Mouse (Mus musculus): ENCODE data around the gene Ncf2. TPM values are rescaled to one million over a fixed set of nuclear protein-coding genes. Genes with fewer than 3 reads are reported as not detected.

Gene Ncf2
- polyA plus RNA-seq, 1 experiment, result 2.7 TPM

DNA sequence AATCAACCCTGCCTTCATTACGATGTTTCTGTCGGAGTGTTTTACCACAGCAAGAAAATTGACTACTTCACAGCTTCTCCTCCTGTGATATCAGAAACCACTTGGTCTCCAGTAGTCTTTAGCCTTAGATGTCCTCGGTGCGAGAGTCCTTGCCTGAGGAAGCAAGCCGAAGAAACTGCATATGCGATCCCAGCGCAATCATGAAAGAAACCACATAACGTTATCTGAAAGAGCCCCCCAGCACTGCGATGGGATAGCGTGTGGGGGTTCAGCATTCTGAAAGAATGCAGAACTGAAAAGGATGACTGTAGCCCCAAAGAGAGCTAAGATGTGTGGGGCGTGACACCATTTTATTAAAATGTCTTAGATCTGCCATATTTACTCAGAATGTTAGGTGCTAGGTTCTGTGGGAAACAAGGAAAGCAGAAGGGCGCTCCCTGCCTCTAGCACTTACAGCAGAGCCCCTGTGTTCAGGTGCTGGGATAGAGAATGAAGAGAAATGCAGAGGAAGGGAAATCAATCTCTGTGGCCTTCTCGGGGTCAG, 711 bp downstream of the Ncf2 start:
- DNase-seq, result no peak
- Histone ChIP-seq H3K27me3 (ENCODE audit: control insufficient read depth, insufficient read depth, low read length) (no peaks in the 10 kb centered on the region), H3K4me1 (ENCODE audit: control insufficient read depth, insufficient read depth, low read length) (no peaks in the 10 kb centered on the region), H3K4me3 (replicated peaks; ENCODE audit: insufficient read depth, low read depth, low read length) (no peak overlapping the region), H3K27ac (ENCODE audit: insufficient read depth, low read length) (no peak overlapping the region)
- 90% methylated on average over 13 of the region's 13 CpGs for WGBS
- TF ChIP-seq POLR2A (IDR thresholded peaks at IDR 0.05; ENCODE audit: borderline replicate concordance, insufficient read depth, low read length), result no peak
- no peak for TF ChIP-seq CTCF (IDR thresholded peaks at IDR 0.05; ENCODE audit: borderline replicate concordance, insufficient read depth, low read depth, low read length)

GRCm38 (mm10) chr1:152804907-152805306, 4.9 kb downstream of the Ncf2 start:
- WGBS, result 86% methylated on average over 6 of the region's 6 CpGs
- H3K27ac ChIP-seq (ENCODE audit: insufficient read depth, low read length), result no peak overlapping the region
- no peaks in the 10 kb centered on the region for H3K27me3 ChIP-seq (ENCODE audit: control insufficient read depth, insufficient read depth, low read length)
- no peak for DNase-seq
- TF ChIP-seq CTCF (IDR thresholded peaks at IDR 0.05; ENCODE audit: borderline replicate concordance, insufficient read depth, low read depth, low read length) (no peak), POLR2A (IDR thresholded peaks at IDR 0.05; ENCODE audit: borderline replicate concordance, insufficient read depth, low read length) (no peak)
- H3K4me3 ChIP-seq (replicated peaks; ENCODE audit: insufficient read depth, low read depth, low read length), result no peak overlapping the region
- peaks cover 1% of the 10 kb centered on the region; the same call in 1 of the 2 replicates for H3K4me1 ChIP-seq (ENCODE audit: control insufficient read depth, insufficient read depth, low read length)

GRCm38 (mm10) chr1:152807619-152808391, 7.8 kb downstream of the Ncf2 start:
- no peaks in the 10 kb centered on the region for H3K27me3 ChIP-seq (ENCODE audit: control insufficient read depth, insufficient read depth, low read length)
- WGBS, result 87% methylated on average over 18 of the region's 18 CpGs
- no peak for TF ChIP-seq CTCF (IDR thresholded peaks at IDR 0.05; ENCODE audit: borderline replicate concordance, insufficient read depth, low read depth, low read length)
- TF ChIP-seq POLR2A (IDR thresholded peaks at IDR 0.05; ENCODE audit: borderline replicate concordance, insufficient read depth, low read length), result no peak
- H3K27ac ChIP-seq (ENCODE audit: insufficient read depth, low read length), result no peak overlapping the region
- no peak overlapping the region for H3K4me3 ChIP-seq (replicated peaks; ENCODE audit: insufficient read depth, low read depth, low read length)
- no peak for DNase-seq
- peaks cover 3% of the 10 kb centered on the region; the same call in 1 of the 2 replicates for H3K4me1 ChIP-seq (ENCODE audit: control insufficient read depth, insufficient read depth, low read length)

GRCm38 (mm10) chr1:152808392-152808680, 8.3 kb downstream of the Ncf2 start:
- no peak for DNase-seq
- 94% methylated on average over 2 of the region's 2 CpGs for WGBS
- no peak for TF ChIP-seq POLR2A (IDR thresholded peaks at IDR 0.05; ENCODE audit: borderline replicate concordance, insufficient read depth, low read length)
- TF ChIP-seq CTCF (IDR thresholded peaks at IDR 0.05; ENCODE audit: borderline replicate concordance, insufficient read depth, low read depth, low read length), result no peak
- peaks cover 3% of the 10 kb centered on the region; the same call in 1 of the 2 replicates for H3K4me1 ChIP-seq (ENCODE audit: control insufficient read depth, insufficient read depth, low read length)
- no peak overlapping the region for H3K27ac ChIP-seq (ENCODE audit: insufficient read depth, low read length)
- no peaks in the 10 kb centered on the region for H3K27me3 ChIP-seq (ENCODE audit: control insufficient read depth, insufficient read depth, low read length)
- H3K4me3 ChIP-seq (replicated peaks; ENCODE audit: insufficient read depth, low read depth, low read length), result no peak overlapping the region

DNA sequence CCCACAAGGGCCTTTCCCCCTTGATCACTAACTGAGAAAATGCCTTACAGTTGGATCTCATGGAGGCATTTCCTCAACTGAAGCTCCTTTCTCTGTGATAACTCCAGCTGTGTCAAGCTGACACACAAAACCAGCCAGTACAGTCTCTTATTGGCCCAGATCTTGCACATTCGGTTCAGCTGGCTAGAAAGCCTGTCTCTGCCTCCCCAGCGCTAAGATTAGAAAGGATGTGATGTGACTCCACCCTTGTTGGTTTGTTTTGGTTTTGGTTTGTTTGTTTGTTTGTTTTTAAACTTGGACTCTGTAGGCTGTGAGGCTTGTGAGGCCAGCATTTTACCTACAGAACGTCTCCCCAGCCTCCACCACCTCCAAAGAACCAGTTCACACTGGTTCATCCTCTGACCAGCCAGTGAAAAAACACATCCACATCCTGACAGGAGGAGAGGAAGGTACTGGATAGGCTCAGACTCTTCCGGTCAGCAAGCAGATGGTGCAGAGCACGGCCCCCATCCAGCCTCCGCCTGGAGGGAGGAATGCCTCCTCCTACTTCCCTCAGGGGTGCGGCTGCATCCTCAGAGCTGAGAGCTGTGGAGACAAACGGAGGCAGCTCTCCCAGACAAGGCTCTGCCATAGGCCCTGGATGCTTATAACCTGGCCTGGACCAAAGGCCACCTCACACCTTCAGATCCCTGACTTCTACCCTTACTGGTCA, 9.7 kb downstream of the Ncf2 start:
- peaks cover 3% of the 10 kb centered on the region; the same call in 1 of the 2 replicates for H3K4me1 ChIP-seq (ENCODE audit: control insufficient read depth, insufficient read depth, low read length)
- no peak overlapping the region for H3K27ac ChIP-seq (ENCODE audit: insufficient read depth, low read length)
- H3K4me3 ChIP-seq (replicated peaks; ENCODE audit: insufficient read depth, low read depth, low read length), result no peak overlapping the region
- DNase-seq, result no peak
- TF ChIP-seq POLR2A (IDR thresholded peaks at IDR 0.05; ENCODE audit: borderline replicate concordance, insufficient read depth, low read length) (no peak), CTCF (IDR thresholded peaks at IDR 0.05; ENCODE audit: borderline replicate concordance, insufficient read depth, low read depth, low read length) (no peak)
- WGBS, result 21% methylated on average over 8 of the region's 8 CpGs
- no peaks in the 10 kb centered on the region for H3K27me3 ChIP-seq (ENCODE audit: control insufficient read depth, insufficient read depth, low read length)

DNA sequence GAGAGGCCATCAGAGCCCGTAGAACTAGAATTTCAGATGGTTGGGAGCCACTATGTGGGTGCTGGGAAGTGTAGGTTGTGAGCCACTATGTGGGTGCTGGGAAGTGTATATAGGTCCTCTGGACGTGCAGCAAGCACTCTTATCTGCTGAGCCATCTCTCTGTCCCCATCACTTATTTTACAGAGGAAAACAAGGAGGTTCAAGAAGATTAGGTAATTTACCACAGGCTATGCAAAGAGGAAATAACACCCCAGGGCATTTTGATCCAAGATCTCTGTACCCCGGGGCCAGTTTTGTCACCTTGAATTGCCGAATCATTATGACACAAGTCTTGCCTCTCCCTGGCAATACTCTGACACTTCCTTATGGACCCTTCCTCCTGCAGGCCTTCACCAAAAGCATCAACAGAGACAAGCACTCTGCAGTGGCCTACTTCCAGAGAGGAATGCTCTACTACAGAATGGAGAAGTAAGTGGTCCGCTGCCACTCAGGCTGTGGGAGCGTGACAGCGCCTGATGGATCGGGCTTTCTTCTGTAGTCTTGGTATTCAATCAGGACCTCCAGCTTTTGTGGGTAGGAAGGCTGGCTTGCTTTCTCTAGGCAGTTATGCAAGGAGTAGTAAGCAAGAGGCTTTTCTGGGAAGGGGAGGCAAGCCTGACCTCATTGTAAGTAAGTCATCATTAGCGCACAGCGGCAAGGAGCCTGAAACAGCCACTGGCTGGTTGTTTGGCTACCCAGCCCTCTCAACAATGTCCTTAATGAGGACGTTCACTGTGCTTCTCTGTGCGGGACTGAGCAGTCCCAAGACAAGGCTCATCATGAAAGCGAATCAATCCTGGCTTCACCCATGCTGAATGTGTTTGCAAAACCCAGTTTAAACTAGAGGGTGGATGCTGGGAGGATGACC, 10.8 kb downstream of the Ncf2 start:
- Histone ChIP-seq H3K27me3 (ENCODE audit: control insufficient read depth, insufficient read depth, low read length) (no peaks in the 10 kb centered on the region), H3K4me3 (replicated peaks; ENCODE audit: insufficient read depth, low read depth, low read length) (no peak overlapping the region), H3K27ac (ENCODE audit: insufficient read depth, low read length) (no peak overlapping the region), H3K4me1 (ENCODE audit: control insufficient read depth, insufficient read depth, low read length) (peaks cover 6% of the 10 kb centered on the region; the same call in 1 of the 2 replicates)
- no peak for DNase-seq
- TF ChIP-seq CTCF (IDR thresholded peaks at IDR 0.05; ENCODE audit: borderline replicate concordance, insufficient read depth, low read depth, low read length) (no peak), POLR2A (IDR thresholded peaks at IDR 0.05; ENCODE audit: borderline replicate concordance, insufficient read depth, low read length) (no peak)
- WGBS, result 86% methylated on average over 13 of the region's 13 CpGs

DNA sequence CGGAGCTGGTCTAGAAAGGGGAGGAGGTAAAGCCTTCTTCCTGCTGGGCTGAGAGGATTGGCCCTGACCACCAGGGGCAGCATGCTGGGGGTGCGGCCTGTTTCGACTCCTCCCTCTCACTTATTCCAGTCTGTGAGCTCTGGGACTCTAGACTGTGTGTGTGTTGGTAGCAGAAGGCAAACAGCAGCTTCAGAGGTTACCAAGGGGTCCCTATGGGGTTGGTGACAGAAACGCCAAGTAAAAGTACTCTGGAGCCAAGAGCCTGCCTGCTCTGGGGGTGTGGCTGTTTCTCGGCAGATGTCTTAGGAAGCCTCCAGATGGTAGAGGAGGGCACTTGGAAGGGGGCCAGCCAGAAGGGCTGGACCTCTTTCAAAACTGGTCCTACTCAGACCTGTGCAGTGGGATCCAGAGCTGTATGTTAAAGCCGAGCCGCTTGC, 15.3 kb downstream of the Ncf2 start:
- Histone ChIP-seq H3K27me3 (ENCODE audit: control insufficient read depth, insufficient read depth, low read length) (no peaks in the 10 kb centered on the region), H3K4me3 (replicated peaks; ENCODE audit: insufficient read depth, low read depth, low read length) (no peak overlapping the region), H3K27ac (ENCODE audit: insufficient read depth, low read length) (no peak overlapping the region), H3K4me1 (ENCODE audit: control insufficient read depth, insufficient read depth, low read length) (peaks cover 3% of the 10 kb centered on the region; the same call in 1 of the 2 replicates)
- peak; percentile 37; the same call in 1 of the 2 replicates for TF ChIP-seq CTCF (IDR thresholded peaks at IDR 0.05; ENCODE audit: borderline replicate concordance, insufficient read depth, low read depth, low read length)
- TF ChIP-seq POLR2A (IDR thresholded peaks at IDR 0.05; ENCODE audit: borderline replicate concordance, insufficient read depth, low read length), result no peak
- peak; percentile 26 to 31 for DNase-seq
- 17% methylated on average over 7 of the region's 7 CpGs for WGBS
